Mouse (Mus musculus) intestine, postnatal 0 days (tissue): ENCODE results near the gene Hnrnpa1. TPM values are rescaled to one million over a fixed set of nuclear protein-coding genes. Genes with fewer than 3 reads are reported as not detected.
A peak's percentile ranks its signal among the peaks of the same experiment; 100 is the strongest.

ENCODE experiments used
- ATAC-seq: fragments of 200-750 bp; cut with Nextera tagmentation; 2 replicates; pipeline ENCODE4 v1.8.0; 2017; ENCODE audit warnings: mild to moderate bottlenecking, moderate TSS enrichment, moderate library complexity
- H3K27ac ChIP-seq: fragments of 300-500 bp; sonication (generic); 2 replicates; pipeline ENCODE4 v1.5.1; 2014; ENCODE audit warnings: mild to moderate bottlenecking, low read depth, low read length, moderate library complexity
- H3K27me3 ChIP-seq: fragments of 300-500 bp; sonication (generic); replicated peaks from 2 replicates; pipeline ENCODE4 v1.6.1; 2014; ENCODE audit warnings: low read length, mixed read lengths; ENCODE audit not compliant: control insufficient read depth, insufficient read depth
- H3K36me3 ChIP-seq: fragments of 300-500 bp; sonication (generic); 2 replicates; pipeline ENCODE4 v1.6.1; 2014; ENCODE audit warnings: mild to moderate bottlenecking, moderate library complexity; ENCODE audit not compliant: control insufficient read depth, insufficient read depth
- H3K4me1 ChIP-seq: fragments of 300-500 bp; sonication (generic); replicated peaks from 2 replicates; pipeline ENCODE4 v1.6.1; 2014; ENCODE audit warnings: antibody characterized with exemption, low read length, mixed read lengths; ENCODE audit not compliant: control insufficient read depth, insufficient read depth
- H3K4me2 ChIP-seq: fragments of 300-500 bp; sonication (generic); replicated peaks from 2 replicates; pipeline ENCODE4 v1.6.1; 2014; ENCODE audit warnings: low read depth, mild to moderate bottlenecking, moderate library complexity
- H3K4me3 ChIP-seq: fragments of 300-500 bp; sonication (generic); 2 replicates; pipeline ENCODE4 v1.5.1; 2014; ENCODE audit warnings: low read depth, low read length
- H3K9ac ChIP-seq: fragments of 300-500 bp; sonication (generic); 2 replicates; pipeline ENCODE4 v1.6.1; 2014; ENCODE audit warnings: mild to moderate bottlenecking, low read depth, low read length
- H3K9me3 ChIP-seq: fragments of 300-500 bp; sonication (generic); 2 replicates; pipeline ENCODE4 v1.6.1; 2016; ENCODE audit warnings: mixed run types; ENCODE audit not compliant: control insufficient read depth
- CTCF ChIP-seq: sonication (generic); IDR thresholded peaks from 2 replicates; pipeline ENCODE4 v1.5.1; 2016; ENCODE audit warnings: low read depth, mild to moderate bottlenecking, control low read depth, antibody characterized with exemption, moderate library complexity
- WGBS: fragments of 180-500 bp; shearing (Covaris S2); extraction: QIAGEN DNeasy Blood & Tissue Kit; methylation state at CpG from one replicate; pipeline ENCODE4 v1.1.7; 2014; 5-methylcytosine and 5-hydroxymethylcytosine counted together
- polyA plus RNA-seq: library from polyadenylated mRNA; unstranded; fragments of >200 nt; fragmentation: Nextera tagmentation; extraction: Ambion mirVana; gene quantifications from 2 replicates; pipeline ENCODE4 v1.2.1, GENCODE M21; 2015

Gene Hnrnpa1
- polyA plus RNA-seq, 1 experiment from 2014 or later: 219 TPM

- Histone ChIP-seq H3K4me1 (0 out of 2 replicates have a peak, but pooled peaks cover 3% of the 10 kb centered on the region), H3K4me3 (no peak overlapping the region), H3K36me3 (peaks cover 24% of the 10 kb centered on the region), H3K9me3 (no peaks in the 10 kb centered on the region), H3K27me3 (no peaks in the 10 kb centered on the region), H3K9ac (no peak overlapping the region), H3K4me2 (no peak overlapping the region), H3K27ac (no peak overlapping the region)
- peak; percentile 68 for TF ChIP-seq CTCF
- WGBS: 55% methylated on average over 2 of the region's 2 CpGs
- no peak for ATAC-seq
Measured at GRCm38 (mm10) chr15:103205156-103205555, 35.1 kb upstream of the Hnrnpa1 start.

- Histone ChIP-seq H3K27me3 (no peaks in the 10 kb centered on the region), H3K4me2 (peak overlapping the region; percentile 30; the same call in 1 of the 2 replicates), H3K36me3 (peaks cover 14% of the 10 kb centered on the region; the same call in 1 of the 2 replicates), H3K4me1 (peaks cover 9% of the 10 kb centered on the region), H3K27ac (no peak overlapping the region; the same call in 1 of the 2 replicates), H3K9ac (no peak overlapping the region), H3K9me3 (no peaks in the 10 kb centered on the region), H3K4me3 (no peak overlapping the region)
- 57% methylated on average over 2 of the region's 2 CpGs for WGBS
- TF ChIP-seq CTCF: no peak
- no peak for ATAC-seq
Measured at GRCm38 (mm10) chr15:103214149-103214548, 26.1 kb upstream of the Hnrnpa1 start.

GRCm38 (mm10) chr15:103214971-103215907 is 25.0 kb upstream of the Hnrnpa1 start:
- Histone ChIP-seq H3K27me3 (no peaks in the 10 kb centered on the region), H3K36me3 (peaks cover 6% of the 10 kb centered on the region; the same call in 1 of the 2 replicates), H3K9me3 (no peaks in the 10 kb centered on the region), H3K4me3 (peak overlapping the region; percentile 56), H3K4me2 (peak overlapping the region; percentile 80), H3K4me1 (peaks cover 9% of the 10 kb centered on the region), H3K9ac (peak overlapping the region; percentile 53), H3K27ac (peak overlapping the region; percentile 77)
- ATAC-seq: peak; percentile 84
- TF ChIP-seq CTCF: no peak
- under 1% methylated on average over 15 of the region's 15 CpGs for WGBS

- TF ChIP-seq CTCF: no peak
- Histone ChIP-seq H3K4me2 (peak overlapping the region; percentile 80), H3K9ac (no peak overlapping the region), H3K36me3 (no peaks in the 10 kb centered on the region), H3K4me3 (no peak overlapping the region), H3K27me3 (no peaks in the 10 kb centered on the region), H3K9me3 (no peaks in the 10 kb centered on the region), H3K27ac (peak overlapping the region; percentile 77; the same call in 1 of the 2 replicates), H3K4me1 (peaks cover 9% of the 10 kb centered on the region)
- no peak for ATAC-seq
- 34% methylated on average over 2 of the region's 2 CpGs for WGBS
Measured at GRCm38 (mm10) chr15:103216052-103216451, 24.2 kb upstream of the Hnrnpa1 start.

- no peak overlapping the region for H3K4me3 ChIP-seq
- peak; percentile 92 for ATAC-seq
- no peak overlapping the region for H3K9ac ChIP-seq
- peak overlapping the region; percentile 58 for H3K27ac ChIP-seq
- no peaks in the 10 kb centered on the region for H3K27me3 ChIP-seq
- peaks cover 5% of the 10 kb centered on the region; the same call in 1 of the 2 replicates for H3K4me1 ChIP-seq
- WGBS: 17% methylated on average over 3 of the region's 3 CpGs
- H3K4me2 ChIP-seq: peak overlapping the region; percentile 43
- no peaks in the 10 kb centered on the region for H3K9me3 ChIP-seq
- H3K36me3 ChIP-seq: no peaks in the 10 kb centered on the region
- no peak for TF ChIP-seq CTCF
Measured at GRCm38 (mm10) chr15:103220785-103221184, 19.4 kb upstream of the Hnrnpa1 start.

- TF ChIP-seq CTCF: no peak
- Histone ChIP-seq H3K36me3 (no peaks in the 10 kb centered on the region), H3K4me3 (no peak overlapping the region), H3K9ac (no peak overlapping the region), H3K4me2 (peak overlapping the region; percentile 43), H3K4me1 (no peaks in the 10 kb centered on the region), H3K9me3 (no peaks in the 10 kb centered on the region), H3K27me3 (no peaks in the 10 kb centered on the region), H3K27ac (0 out of 2 replicates have a peak overlapping the region, but pooled peaks have one; percentile 58)
- ATAC-seq: no peak
- 94% methylated on average over 1 of the region's 1 CpGs for WGBS
Measured at GRCm38 (mm10) chr15:103221386-103221785, 18.8 kb upstream of the Hnrnpa1 start.
